Mouse (Mus musculus) midbrain, embryonic 13.5 days (tissue): ENCODE data around the gene Arhgap33. TPM values are rescaled to one million over a fixed set of nuclear protein-coding genes. Genes with fewer than 3 reads are reported as not detected.

Experiments used
- ATAC-seq: fragments of 200-750 bp; cut with Nextera tagmentation; 2 replicates; pipeline ENCODE4 v1.8.0; 2017; ENCODE audit warnings: mild to moderate bottlenecking, moderate TSS enrichment, moderate library complexity
- H3K27ac ChIP-seq: fragments of 300-500 bp; sonication (generic); 2 replicates; pipeline ENCODE4 v1.5.1; 2015; ENCODE audit warnings: inconsistent platforms, mild to moderate bottlenecking, moderate library complexity
- H3K27me3 ChIP-seq: fragments of 300-500 bp; sonication (generic); 2 replicates; pipeline ENCODE4 v1.6.1; 2015; ENCODE audit warnings: mild to moderate bottlenecking, inconsistent platforms
- H3K36me3 ChIP-seq: fragments of 300-500 bp; sonication (generic); 2 replicates; pipeline ENCODE4 v1.6.1; 2015; ENCODE audit warnings: mild to moderate bottlenecking, inconsistent platforms
- H3K4me1 ChIP-seq: fragments of 300-500 bp; sonication (generic); replicated peaks from 2 replicates; pipeline ENCODE4 v1.6.1; 2015; ENCODE audit warnings: inconsistent platforms
- H3K4me2 ChIP-seq: fragments of 300-500 bp; sonication (generic); replicated peaks from 2 replicates; pipeline ENCODE4 v1.6.1; 2015; ENCODE audit warnings: moderate library complexity, mild to moderate bottlenecking, inconsistent platforms
- H3K4me3 ChIP-seq: fragments of 300-500 bp; sonication (generic); replicated peaks from 2 replicates; pipeline ENCODE4 v1.5.1; 2015; ENCODE audit warnings: mild to moderate bottlenecking, inconsistent platforms
- H3K9ac ChIP-seq: fragments of 300-500 bp; sonication (generic); replicated peaks from 2 replicates; pipeline ENCODE4 v1.6.1; 2015; ENCODE audit warnings: mild to moderate bottlenecking, inconsistent platforms
- H3K9me3 ChIP-seq: fragments of 300-500 bp; sonication (generic); 2 replicates; pipeline ENCODE4 v1.6.1; 2016; ENCODE audit warnings: mild to moderate bottlenecking, inconsistent platforms
- whole genome bisulfite sequencing: fragments of 180-500 bp; shearing (Covaris S2); methylation state at CpG from one replicate; pipeline ENCODE4 v1.1.7; 2015; 5-methylcytosine and 5-hydroxymethylcytosine counted together
- polyA plus RNA-seq: library from polyadenylated mRNA; unstranded; fragments of >200 nt; fragmentation: Nextera tagmentation; extraction: Ambion mirVana; gene quantifications from 2 replicates; pipeline ENCODE4 v1.2.1, GENCODE M21; 2015

Arhgap33 gene
- polyA plus RNA-seq = 106 and 114 TPM in 2 replicates

- Histone ChIP-seq H3K4me2 (peak within 1 kb of the TSS; percentile 94), H3K36me3 (peaks cover 46% of the 10 kb centered on the region), H3K4me1 (peaks cover 43% of the 10 kb centered on the region), H3K4me3 (peak within 1 kb of the TSS; percentile 83), H3K27ac (peak within 1 kb of the TSS; percentile 96), H3K27me3 (no peaks in the 10 kb centered on the region), H3K9ac (peak within 1 kb of the TSS; percentile 93), H3K9me3 (no peaks in the 10 kb centered on the region)
- WGBS = under 1% methylated on average over 61 of the region's 84 CpGs
- peak; percentile 90 for ATAC-seq
Observed at GRCm38 (mm10) chr7:30534633-30535577, at the start of gene Arhgap33. Arhgap33 (minus strand) TSS chr7:30535060.

- Histone ChIP-seq H3K27ac (no peak overlapping the region), H3K4me1 (peaks cover 16% of the 10 kb centered on the region), H3K36me3 (peaks cover 75% of the 10 kb centered on the region), H3K4me3 (no peak overlapping the region), H3K27me3 (no peaks in the 10 kb centered on the region), H3K4me2 (no peak overlapping the region), H3K9me3 (no peaks in the 10 kb centered on the region), H3K9ac (no peak overlapping the region)
- WGBS = 98% methylated on average over 10 of the region's 10 CpGs
- ATAC-seq = no peak
Observed at GRCm38 (mm10) chr7:30584339-30584738, 49.5 kb upstream of the Arhgap33 start.

GRCm38 (mm10) chr7:30581547-30581946 lies 46.7 kb upstream of the Arhgap33 start:
- peaks cover 3% of the 10 kb centered on the region for H3K4me1 ChIP-seq
- H3K4me2 ChIP-seq = no peak overlapping the region
- WGBS = 94% methylated on average over 16 of the region's 16 CpGs
- no peak overlapping the region for H3K9ac ChIP-seq
- no peak overlapping the region for H3K27ac ChIP-seq
- peaks cover 100% of the 10 kb centered on the region for H3K36me3 ChIP-seq
- ATAC-seq = no peak
- H3K4me3 ChIP-seq = no peak overlapping the region
- H3K27me3 ChIP-seq = no peaks in the 10 kb centered on the region
- no peaks in the 10 kb centered on the region for H3K9me3 ChIP-seq

- no peaks in the 10 kb centered on the region for H3K27me3 ChIP-seq
- 92% methylated on average over 8 of the region's 8 CpGs for WGBS
- no peak overlapping the region for H3K27ac ChIP-seq
- H3K9ac ChIP-seq = no peak overlapping the region
- no peak overlapping the region for H3K4me3 ChIP-seq
- H3K9me3 ChIP-seq = no peaks in the 10 kb centered on the region
- ATAC-seq = 0 out of 2 replicates have a peak, but pooled peaks have one; percentile 34
- no peak overlapping the region for H3K4me2 ChIP-seq
- H3K4me1 ChIP-seq = no peaks in the 10 kb centered on the region
- H3K36me3 ChIP-seq = peaks cover 100% of the 10 kb centered on the region
Observed at GRCm38 (mm10) chr7:30579950-30580349, 45.1 kb upstream of the Arhgap33 start.

GRCm38 (mm10) chr7:30572969-30573368 lies 38.1 kb upstream of the Arhgap33 start:
- peaks cover 97% of the 10 kb centered on the region for H3K36me3 ChIP-seq
- no peaks in the 10 kb centered on the region for H3K9me3 ChIP-seq
- ATAC-seq = no peak
- H3K9ac ChIP-seq = no peak overlapping the region
- H3K27ac ChIP-seq = no peak overlapping the region
- H3K4me2 ChIP-seq = no peak overlapping the region
- WGBS = 93% methylated on average over 2 of the region's 2 CpGs
- no peak overlapping the region for H3K4me3 ChIP-seq
- no peaks in the 10 kb centered on the region for H3K4me1 ChIP-seq
- no peaks in the 10 kb centered on the region for H3K27me3 ChIP-seq

GRCm38 (mm10) chr7:30572389-30572788 lies 37.5 kb upstream of the Arhgap33 start:
- Histone ChIP-seq H3K27me3 (no peaks in the 10 kb centered on the region), H3K4me3 (no peak overlapping the region), H3K9ac (no peak overlapping the region), H3K4me1 (no peaks in the 10 kb centered on the region), H3K27ac (no peak overlapping the region), H3K9me3 (no peaks in the 10 kb centered on the region), H3K36me3 (peaks cover 96% of the 10 kb centered on the region), H3K4me2 (no peak overlapping the region)
- WGBS = 90% methylated on average over 5 of the region's 5 CpGs
- ATAC-seq = no peak

GRCm38 (mm10) chr7:30567555-30567954 lies 32.7 kb upstream of the Arhgap33 start:
- Histone ChIP-seq H3K27ac (no peak overlapping the region), H3K4me2 (no peak overlapping the region), H3K36me3 (peaks cover 71% of the 10 kb centered on the region), H3K9me3 (no peaks in the 10 kb centered on the region), H3K4me1 (peaks cover 10% of the 10 kb centered on the region), H3K27me3 (no peaks in the 10 kb centered on the region), H3K9ac (no peak overlapping the region), H3K4me3 (no peak overlapping the region)
- ATAC-seq = no peak
- 93% methylated on average over 11 of the region's 11 CpGs for WGBS

- no peak overlapping the region for H3K9ac ChIP-seq
- H3K4me2 ChIP-seq = no peak overlapping the region
- no peak overlapping the region for H3K27ac ChIP-seq
- H3K27me3 ChIP-seq = no peaks in the 10 kb centered on the region
- 91% methylated on average over 9 of the region's 9 CpGs for WGBS
- H3K36me3 ChIP-seq = peaks cover 58% of the 10 kb centered on the region
- no peak overlapping the region for H3K4me3 ChIP-seq
- peaks cover 17% of the 10 kb centered on the region for H3K4me1 ChIP-seq
- no peak for ATAC-seq
- H3K9me3 ChIP-seq = no peaks in the 10 kb centered on the region
Observed at GRCm38 (mm10) chr7:30566033-30566432, 31.2 kb upstream of the Arhgap33 start.

- no peak within 1 kb of the TSS for H3K27ac ChIP-seq
- H3K4me3 ChIP-seq = peak within 1 kb of the TSS; percentile 83; the same call in 1 of the 2 replicates
- peak within 1 kb of the TSS; percentile 68 for H3K4me2 ChIP-seq
- no peaks in the 10 kb centered on the region for H3K27me3 ChIP-seq
- H3K36me3 ChIP-seq = peaks cover 49% of the 10 kb centered on the region
- no peaks in the 10 kb centered on the region for H3K9me3 ChIP-seq
- peaks cover 17% of the 10 kb centered on the region for H3K4me1 ChIP-seq
- H3K9ac ChIP-seq = no peak within 1 kb of the TSS
- ATAC-seq = no peak
- 98% methylated on average over 12 of the region's 12 CpGs for WGBS
Observed at GRCm38 (mm10) chr7:30564970-30565571, 30.2 kb upstream of the Arhgap33 start, which contains the start of gene Igflr1. Igflr1 (plus strand) TSS chr7:30565427.

- H3K4me1 ChIP-seq = peaks cover 23% of the 10 kb centered on the region
- H3K9me3 ChIP-seq = no peaks in the 10 kb centered on the region
- H3K36me3 ChIP-seq = peaks cover 37% of the 10 kb centered on the region
- ATAC-seq = no peak; the same call in 1 of the 2 replicates
- peak overlapping the region; percentile 82 for H3K9ac ChIP-seq
- peak overlapping the region; percentile 83 for H3K4me3 ChIP-seq
- WGBS = 26% methylated on average over 6 of the region's 6 CpGs
- H3K27me3 ChIP-seq = no peaks in the 10 kb centered on the region
- H3K27ac ChIP-seq = peak overlapping the region; percentile 91; the same call in 1 of the 2 replicates
- peak overlapping the region; percentile 68 for H3K4me2 ChIP-seq
Observed at GRCm38 (mm10) chr7:30563906-30564280, 29.0 kb upstream of the Arhgap33 start.

GRCm38 (mm10) chr7:30563117-30563905 lies 28.5 kb upstream of the Arhgap33 start, which contains the start of the genes U2af1l4, Gm49396 and Psenen:
U2af1l4 (plus strand) TSS chr7:30563301.
Gm49396 (plus strand) TSS chr7:30563344.
Psenen (minus strand) TSS chr7:30563627.
- peak; percentile 87 for ATAC-seq
- WGBS = under 1% methylated on average over 45 of the region's 45 CpGs

More at GRCm38 (mm10) chr7:30563117-30563905, 28.5 kb upstream of the Arhgap33 start, which contains the start of the genes U2af1l4, Gm49396 and Psenen:
- peak within 1 kb of the TSS; percentile 89 for H3K4me2 ChIP-seq
- peaks cover 29% of the 10 kb centered on the region for H3K4me1 ChIP-seq
- peak within 1 kb of the TSS; percentile 82 for H3K9ac ChIP-seq
- H3K27ac ChIP-seq = peak within 1 kb of the TSS; percentile 91
- H3K36me3 ChIP-seq = peaks cover 31% of the 10 kb centered on the region
- H3K27me3 ChIP-seq = no peaks in the 10 kb centered on the region
- H3K4me3 ChIP-seq = peak within 1 kb of the TSS; percentile 83
- H3K9me3 ChIP-seq = no peaks in the 10 kb centered on the region
